Mouse (Mus musculus) hindbrain, embryonic 10.5 days (tissue): Measurements from ENCODE around the gene Btg3. TPM values are rescaled to one million over a fixed set of nuclear protein-coding genes. Genes with fewer than 3 reads are reported as not detected.

Experiments used
- polyA plus RNA-seq: library from polyadenylated mRNA; unstranded; fragments of >200 nt; fragmentation: Nextera tagmentation; extraction: Ambion mirVana; gene quantifications from 2 replicates; pipeline ENCODE4 v1.2.1, GENCODE M21; 2016

Btg3 gene
- polyA plus RNA-seq, 1 experiment from 2014 or later = 39.9 TPM

Other genes starting within 250 kb of the Btg3 start
- gene Cxadr, start 75.7 kb downstream of the Btg3 start, polyA plus RNA-seq = 48.3 and 58.4 TPM in 2 replicates
- 15.0 and 20.6 TPM in 2 replicates for gene D16Ertd472e, start 199.5 kb upstream of the Btg3 start, polyA plus RNA-seq